Mouse (Mus musculus) forebrain, embryonic 12.5 days (tissue): ENCODE results near the gene Rxfp4. TPM values are rescaled to one million over a fixed set of nuclear protein-coding genes. Genes with fewer than 3 reads are reported as not detected.

ENCODE experiments used
- ATAC-seq: fragments of 200-750 bp; cut with Nextera tagmentation; 2 replicates; pipeline ENCODE4 v1.8.0; 2017; ENCODE audit warnings: moderate TSS enrichment; ENCODE audit not compliant: low FRiP score
- H3K27ac ChIP-seq: fragments of 300-500 bp; sonication (generic); 2 replicates; pipeline ENCODE4 v1.5.1; 2016; ENCODE audit warnings: mild to moderate bottlenecking
- H3K27me3 ChIP-seq: fragments of 300-500 bp; sonication (generic); 2 replicates; pipeline ENCODE4 v1.6.1; 2016; ENCODE audit warnings: mild to moderate bottlenecking
- H3K36me3 ChIP-seq: fragments of 300-500 bp; sonication (generic); replicated peaks from 2 replicates; pipeline ENCODE4 v1.6.1; 2016; ENCODE audit warnings: mild to moderate bottlenecking
- H3K4me1 ChIP-seq: fragments of 300-500 bp; sonication (generic); 2 replicates; pipeline ENCODE4 v1.6.1; 2016
- H3K4me2 ChIP-seq: fragments of 300-500 bp; sonication (generic); 2 replicates; pipeline ENCODE4 v1.6.1; 2016; ENCODE audit warnings: mild to moderate bottlenecking, moderate library complexity
- H3K4me3 ChIP-seq: fragments of 300-500 bp; sonication (generic); replicated peaks from 2 replicates; pipeline ENCODE4 v1.5.1; 2016; ENCODE audit warnings: mild to moderate bottlenecking
- H3K9ac ChIP-seq: fragments of 300-500 bp; sonication (generic); 2 replicates; pipeline ENCODE4 v1.6.1; 2016; ENCODE audit warnings: mild to moderate bottlenecking
- H3K9me3 ChIP-seq: fragments of 300-500 bp; sonication (generic); 2 replicates; pipeline ENCODE4 v1.6.1; 2016
- WGBS: fragments of 180-500 bp; shearing (Covaris S2); methylation state at CpG from one replicate; pipeline ENCODE4 v1.1.7; 2016; 5-methylcytosine and 5-hydroxymethylcytosine counted together
- polyA plus RNA-seq: library from polyadenylated mRNA; unstranded; fragments of >200 nt; fragmentation: Nextera tagmentation; extraction: Ambion mirVana; gene quantifications from 2 replicates; pipeline ENCODE4 v1.2.1, GENCODE M21; 2016

Rxfp4 gene
- polyA plus RNA-seq, 1 experiment from 2014 or later, result not detected

DNA sequence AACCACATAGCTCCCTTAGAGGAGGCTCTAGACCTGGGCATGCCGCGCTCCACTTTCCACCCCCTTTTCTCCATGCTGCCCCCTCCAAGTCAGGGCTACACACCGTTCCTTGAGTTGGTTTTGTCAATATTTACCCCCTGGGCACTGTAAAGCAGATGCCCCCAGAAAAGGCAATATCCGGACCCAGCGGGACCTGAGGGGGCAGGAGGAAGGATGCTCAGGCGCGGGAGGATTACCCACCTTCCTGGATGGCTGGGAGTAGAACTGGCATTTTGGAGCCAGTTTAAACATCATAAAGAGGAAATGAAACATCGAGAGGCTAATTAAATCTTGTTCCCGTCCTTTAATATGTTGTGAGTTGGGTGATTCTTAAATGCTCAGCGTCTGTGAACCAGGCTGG, 3.8 kb downstream of the Rxfp4 start:
- Histone ChIP-seq H3K9me3 (no peaks in the 10 kb centered on the region), H3K27me3 (no peaks in the 10 kb centered on the region), H3K4me1 (no peaks in the 10 kb centered on the region), H3K36me3 (peaks cover 47% of the 10 kb centered on the region), H3K27ac (no peak overlapping the region), H3K4me2 (no peak overlapping the region), H3K9ac (no peak overlapping the region), H3K4me3 (no peak overlapping the region)
- 86% methylated on average over 10 of the region's 10 CpGs for WGBS
- no peak for ATAC-seq

DNA sequence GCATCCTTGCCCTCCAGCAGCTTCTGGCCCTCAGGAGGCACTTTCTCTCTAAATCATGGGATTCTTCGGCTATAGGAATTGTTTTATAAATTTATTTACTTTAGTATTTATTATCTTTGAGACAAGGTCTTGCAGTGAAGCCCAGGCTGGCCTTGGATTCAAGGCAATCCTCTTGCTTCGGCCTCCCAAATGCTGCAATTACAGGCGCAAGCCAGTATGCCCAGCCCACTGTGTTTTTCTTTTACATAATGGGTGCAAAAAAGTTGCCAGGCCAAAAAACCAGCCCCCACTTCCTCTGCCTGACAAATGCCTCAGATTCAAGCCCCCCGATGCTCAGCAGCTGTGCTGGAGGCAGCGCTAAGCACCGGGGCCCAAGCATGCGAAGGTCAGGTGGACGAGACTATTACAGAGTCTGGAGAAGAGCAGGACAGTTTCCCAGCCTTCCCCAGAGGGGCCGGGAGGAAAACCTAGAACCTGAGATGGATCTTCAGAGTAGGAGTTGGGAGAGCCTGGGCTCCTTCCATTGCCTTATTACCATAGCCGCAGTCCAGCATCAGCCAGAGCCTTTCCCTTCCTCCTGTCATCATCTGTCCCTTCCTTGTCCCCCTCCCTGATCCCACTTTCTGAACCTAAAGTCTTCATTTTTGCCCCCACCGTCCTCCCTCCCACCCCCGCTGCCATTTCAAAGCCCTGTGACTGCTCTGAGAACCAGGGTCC, 4.3 kb downstream of the Rxfp4 start:
- no peak overlapping the region for H3K4me3 ChIP-seq
- no peak for ATAC-seq
- peaks cover 53% of the 10 kb centered on the region for H3K36me3 ChIP-seq
- WGBS, result 86% methylated on average over 12 of the region's 12 CpGs
- H3K27ac ChIP-seq, result peak overlapping the region; percentile 60; the same call in 1 of the 2 replicates
- H3K27me3 ChIP-seq, result no peaks in the 10 kb centered on the region
- H3K4me1 ChIP-seq, result no peaks in the 10 kb centered on the region
- no peak overlapping the region for H3K9ac ChIP-seq
- no peak overlapping the region for H3K4me2 ChIP-seq
- H3K9me3 ChIP-seq, result no peaks in the 10 kb centered on the region

DNA sequence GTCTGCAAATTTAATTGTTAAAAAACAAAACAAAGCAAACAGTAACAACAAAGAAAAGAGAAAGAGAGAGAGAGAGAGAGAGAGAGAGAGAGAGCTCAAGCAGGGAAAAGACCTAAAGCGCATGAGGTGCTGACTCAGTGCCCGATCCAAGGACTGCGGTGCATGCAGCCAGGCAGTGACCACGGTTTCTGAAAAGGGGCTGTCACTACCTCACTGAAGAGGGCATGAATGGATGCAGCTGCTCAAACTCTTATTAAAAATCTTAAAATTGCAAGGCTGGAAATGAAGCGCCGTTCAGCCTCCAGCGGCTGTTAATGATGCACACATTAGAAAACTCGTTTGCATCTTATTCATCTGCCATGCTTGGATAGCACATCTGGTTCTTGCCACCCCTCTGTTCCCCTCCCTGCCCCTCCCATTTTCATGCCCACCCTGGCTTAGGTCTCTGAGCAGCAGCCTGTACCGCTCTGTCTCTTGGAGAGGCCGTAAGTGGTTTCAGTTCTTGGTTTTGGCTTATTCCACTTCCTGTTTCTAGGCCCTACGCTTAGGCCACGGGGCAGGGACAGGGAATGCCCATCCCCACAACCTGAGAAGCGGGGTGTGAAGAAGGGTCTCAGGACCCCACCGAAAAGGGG, 5.0 kb downstream of the Rxfp4 start:
- H3K36me3 ChIP-seq, result peaks cover 60% of the 10 kb centered on the region
- ATAC-seq, result no peak
- H3K9ac ChIP-seq, result no peak overlapping the region
- H3K4me3 ChIP-seq, result no peak overlapping the region
- H3K27me3 ChIP-seq, result no peaks in the 10 kb centered on the region
- H3K4me1 ChIP-seq, result no peaks in the 10 kb centered on the region
- 82% methylated on average over 14 of the region's 14 CpGs for WGBS
- peak overlapping the region; percentile 60; the same call in 1 of the 2 replicates for H3K27ac ChIP-seq
- no peaks in the 10 kb centered on the region for H3K9me3 ChIP-seq
- H3K4me2 ChIP-seq, result no peak overlapping the region

- WGBS, result 84% methylated on average over 3 of the region's 3 CpGs
- H3K9ac ChIP-seq, result no peak overlapping the region
- H3K36me3 ChIP-seq, result peaks cover 68% of the 10 kb centered on the region
- H3K27me3 ChIP-seq, result no peaks in the 10 kb centered on the region
- H3K9me3 ChIP-seq, result no peaks in the 10 kb centered on the region
- H3K4me3 ChIP-seq, result no peak overlapping the region
- no peak overlapping the region for H3K27ac ChIP-seq
- H3K4me1 ChIP-seq, result no peaks in the 10 kb centered on the region
- no peak for ATAC-seq
- H3K4me2 ChIP-seq, result no peak overlapping the region
Measured at GRCm38 (mm10) chr3:88647076-88647475, 5.9 kb downstream of the Rxfp4 start.

GRCm38 (mm10) chr3:88646426-88646995, 6.4 kb downstream of the Rxfp4 start:
- ATAC-seq, result no peak

DNA sequence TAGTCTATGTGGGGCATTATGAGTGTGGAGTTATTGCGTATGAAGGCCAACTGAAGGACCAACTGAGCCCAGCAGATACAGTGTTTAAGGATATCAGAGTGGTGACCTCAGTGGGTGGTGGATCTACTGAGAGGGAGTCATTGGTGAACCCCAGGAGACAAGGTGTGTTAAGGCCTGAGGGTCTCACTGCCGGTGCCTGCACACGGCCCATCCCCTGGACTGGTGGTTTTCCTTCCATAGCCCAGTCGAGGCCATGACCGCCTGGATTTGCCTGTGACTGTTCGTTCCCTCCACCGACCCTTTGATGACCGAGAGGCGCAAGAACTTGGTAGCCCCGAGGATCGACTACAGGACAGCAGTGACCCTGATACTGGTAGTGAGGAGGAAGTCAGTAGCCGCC, 7.0 kb downstream of the Rxfp4 start:
- H3K9ac ChIP-seq, result no peak overlapping the region
- H3K9me3 ChIP-seq, result no peaks in the 10 kb centered on the region
- 92% methylated on average over 12 of the region's 12 CpGs for WGBS
- H3K4me3 ChIP-seq, result no peak overlapping the region
- no peaks in the 10 kb centered on the region for H3K27me3 ChIP-seq
- H3K4me1 ChIP-seq, result no peaks in the 10 kb centered on the region
- H3K36me3 ChIP-seq, result peaks cover 79% of the 10 kb centered on the region
- no peak overlapping the region for H3K27ac ChIP-seq
- no peak overlapping the region for H3K4me2 ChIP-seq
- ATAC-seq, result no peak

More at GRCm38 (mm10) chr3:88646426-88646995, 6.4 kb downstream of the Rxfp4 start:
- no peak overlapping the region for H3K27ac ChIP-seq
- no peak overlapping the region for H3K9ac ChIP-seq
- 84% methylated on average over 6 of the region's 6 CpGs for WGBS
- H3K4me2 ChIP-seq, result no peak overlapping the region
- H3K4me1 ChIP-seq, result no peaks in the 10 kb centered on the region
- peaks cover 74% of the 10 kb centered on the region for H3K36me3 ChIP-seq
- no peaks in the 10 kb centered on the region for H3K27me3 ChIP-seq
- no peaks in the 10 kb centered on the region for H3K9me3 ChIP-seq
- H3K4me3 ChIP-seq, result no peak overlapping the region

DNA sequence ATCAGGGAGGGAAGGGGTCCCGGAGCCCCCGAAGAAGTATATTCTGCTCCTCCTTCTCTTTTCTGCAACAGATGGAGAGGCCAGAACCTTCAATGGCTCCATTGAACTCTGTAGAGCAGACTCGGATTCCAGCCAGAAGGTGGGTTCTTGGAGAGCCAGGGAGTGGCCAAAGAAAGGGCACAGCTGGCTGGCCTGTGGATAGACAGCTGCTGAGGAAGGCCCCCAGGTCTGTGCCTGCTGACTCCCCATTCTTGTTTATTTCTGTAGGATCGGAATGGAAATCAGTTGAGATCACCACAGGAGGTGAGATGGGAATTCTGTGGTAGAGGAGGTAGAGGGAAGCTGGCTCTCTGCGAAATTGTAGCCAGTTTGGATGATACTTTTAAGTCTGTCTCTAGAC, 9.9 kb downstream of the Rxfp4 start:
- peaks cover 97% of the 10 kb centered on the region for H3K36me3 ChIP-seq
- H3K27ac ChIP-seq, result no peak overlapping the region
- no peaks in the 10 kb centered on the region for H3K9me3 ChIP-seq
- 82% methylated on average over 5 of the region's 5 CpGs for whole genome bisulfite sequencing
- H3K9ac ChIP-seq, result no peak overlapping the region
- H3K4me3 ChIP-seq, result no peak overlapping the region
- H3K4me2 ChIP-seq, result no peak overlapping the region
- H3K4me1 ChIP-seq, result no peaks in the 10 kb centered on the region
- no peaks in the 10 kb centered on the region for H3K27me3 ChIP-seq
- no peak for ATAC-seq

DNA sequence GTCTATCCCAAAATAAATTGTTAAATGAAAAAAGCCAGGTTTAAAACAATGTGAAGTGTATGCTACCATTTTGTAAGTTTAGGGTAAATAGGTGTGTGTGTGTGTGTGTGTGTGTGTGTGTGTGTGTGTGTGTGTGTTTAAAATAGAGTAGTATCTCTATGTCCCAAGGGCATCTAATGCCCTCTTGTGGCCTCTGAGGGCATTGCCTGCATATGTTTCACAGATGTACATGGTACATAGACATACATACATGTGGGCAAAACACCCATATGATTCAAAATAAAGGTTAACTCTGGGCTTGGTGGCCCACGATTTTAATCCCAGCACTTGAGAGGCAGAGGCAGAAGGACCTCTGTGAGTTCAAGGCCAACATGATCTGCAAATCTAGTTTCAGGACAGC, 12.3 kb downstream of the Rxfp4 start:
- H3K4me2 ChIP-seq, result no peak overlapping the region
- no peak overlapping the region for H3K9ac ChIP-seq
- H3K4me3 ChIP-seq, result no peak overlapping the region
- no peaks in the 10 kb centered on the region for H3K27me3 ChIP-seq
- WGBS, result 88% methylated on average over 1 of the region's 1 CpGs
- H3K27ac ChIP-seq, result no peak overlapping the region
- no peaks in the 10 kb centered on the region for H3K9me3 ChIP-seq
- 0 out of 2 replicates have a peak, but pooled peaks have one; percentile 13 for ATAC-seq
- peaks cover 95% of the 10 kb centered on the region for H3K36me3 ChIP-seq
- H3K4me1 ChIP-seq, result no peaks in the 10 kb centered on the region

GRCm38 (mm10) chr3:88639239-88639638, 13.7 kb downstream of the Rxfp4 start:
- Histone ChIP-seq H3K4me1 (no peaks in the 10 kb centered on the region), H3K27me3 (no peaks in the 10 kb centered on the region), H3K9ac (no peak overlapping the region), H3K9me3 (no peaks in the 10 kb centered on the region), H3K36me3 (peaks cover 95% of the 10 kb centered on the region), H3K4me2 (no peak overlapping the region), H3K4me3 (no peak overlapping the region), H3K27ac (no peak overlapping the region)
- no peak for ATAC-seq
- WGBS, result 95% methylated on average over 12 of the region's 12 CpGs

- WGBS, result 92% methylated on average over 5 of the region's 5 CpGs
Measured at GRCm38 (mm10) chr3:88637134-88637533, 15.8 kb downstream of the Rxfp4 start.

GRCm38 (mm10) chr3:88636555-88636986, 16.4 kb downstream of the Rxfp4 start:
- no peak for ATAC-seq
- 93% methylated on average over 8 of the region's 8 CpGs for WGBS

More at GRCm38 (mm10) chr3:88637134-88637533, 15.8 kb downstream of the Rxfp4 start:
- ATAC-seq, result no peak
- Histone ChIP-seq H3K4me2 (no peak overlapping the region), H3K27ac (no peak overlapping the region), H3K4me3 (no peak overlapping the region), H3K36me3 (peaks cover 95% of the 10 kb centered on the region), H3K4me1 (no peaks in the 10 kb centered on the region), H3K27me3 (no peaks in the 10 kb centered on the region), H3K9me3 (no peaks in the 10 kb centered on the region), H3K9ac (no peak overlapping the region)

DNA sequence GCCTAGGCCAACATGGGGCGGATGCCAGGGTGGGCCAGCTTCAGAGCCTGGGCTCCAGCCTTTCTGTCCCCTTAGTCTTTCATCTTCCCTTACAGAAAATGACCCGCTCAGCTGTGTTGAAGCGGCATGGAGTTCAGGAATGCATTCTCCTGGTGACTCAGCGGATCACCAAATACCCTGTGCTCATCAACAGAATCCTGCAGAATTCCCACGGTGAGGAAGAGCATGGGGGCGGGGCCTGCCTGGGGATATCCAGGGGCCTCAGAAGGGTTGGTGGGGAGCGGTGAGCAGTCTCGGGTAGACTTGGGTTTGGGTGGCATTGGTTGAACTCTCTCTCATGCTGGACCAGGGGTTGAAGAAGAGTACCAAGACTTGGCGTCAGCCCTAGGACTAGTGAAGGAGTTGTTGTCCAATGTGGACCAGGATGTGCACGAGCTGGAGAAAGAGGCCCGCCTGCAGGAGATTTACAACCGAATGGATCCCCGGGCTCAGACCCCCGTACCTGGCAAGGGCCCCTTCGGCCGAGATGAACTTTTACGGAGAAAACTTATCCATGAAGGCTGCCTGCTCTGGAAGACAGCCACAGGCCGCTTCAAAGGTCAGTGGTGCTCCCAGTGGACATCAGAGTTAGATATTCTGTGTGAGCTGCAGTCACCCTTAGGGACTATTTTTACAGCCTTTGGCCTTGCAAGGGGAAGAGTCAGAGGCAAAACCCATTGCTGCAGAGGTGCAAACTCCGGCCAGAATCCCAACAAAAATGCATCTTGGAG, 17.3 kb downstream of the Rxfp4 start:
- H3K36me3 ChIP-seq, result peaks cover 96% of the 10 kb centered on the region
- no peaks in the 10 kb centered on the region for H3K27me3 ChIP-seq
- no peaks in the 10 kb centered on the region for H3K9me3 ChIP-seq
- no peak overlapping the region for H3K4me2 ChIP-seq
- WGBS, result 92% methylated on average over 19 of the region's 19 CpGs
- ATAC-seq, result no peak
- H3K27ac ChIP-seq, result no peak overlapping the region
- H3K4me1 ChIP-seq, result no peaks in the 10 kb centered on the region
- H3K4me3 ChIP-seq, result no peak overlapping the region
- no peak overlapping the region for H3K9ac ChIP-seq

More at GRCm38 (mm10) chr3:88636555-88636986, 16.4 kb downstream of the Rxfp4 start:
- Histone ChIP-seq H3K36me3 (peaks cover 95% of the 10 kb centered on the region), H3K9me3 (no peaks in the 10 kb centered on the region), H3K4me1 (no peaks in the 10 kb centered on the region), H3K27ac (no peak overlapping the region), H3K4me2 (no peak overlapping the region), H3K4me3 (no peak overlapping the region), H3K9ac (no peak overlapping the region), H3K27me3 (no peaks in the 10 kb centered on the region)
